Mouse (Mus musculus): ENCODE data around the gene Itsn2. TPM values are rescaled to one million over a fixed set of nuclear protein-coding genes. Genes with fewer than 3 reads are reported as not detected.

The Itsn2 gene
- polyA plus RNA-seq, 1 experiment from 2014 or later = 32.6 TPM

- Histone ChIP-seq H3K27me3 (ENCODE audit: insufficient read depth, poor library complexity, severe bottlenecking) (no peaks in the 10 kb centered on the region), H3K36me3 (no peaks in the 10 kb centered on the region), H3K4me1 (no peaks in the 10 kb centered on the region), H3K27ac (no peak overlapping the region), H3K9me3 (no peaks in the 10 kb centered on the region), H3K4me3 (no peak overlapping the region)
- 37% methylated on average over 5 of the region's 5 CpGs for WGBS
- no peak for DNase-seq (ENCODE audit: low spot score)
These were observed 20.6 kb upstream of the Itsn2 start for GRCm38 (mm10) chr12:4571864-4572263.

GRCm38 (mm10) chr12:4574065-4574464 lies 18.4 kb upstream of the Itsn2 start:
- Histone ChIP-seq H3K27ac (no peak overlapping the region), H3K4me3 (no peak overlapping the region), H3K36me3 (no peaks in the 10 kb centered on the region), H3K9me3 (no peaks in the 10 kb centered on the region), H3K4me1 (no peaks in the 10 kb centered on the region), H3K27me3 (ENCODE audit: insufficient read depth, poor library complexity, severe bottlenecking) (no peaks in the 10 kb centered on the region)
- 79% methylated on average over 4 of the region's 4 CpGs for WGBS
- no peak for DNase-seq (ENCODE audit: low spot score)

GRCm38 (mm10) chr12:4582326-4582725 lies 10.1 kb upstream of the Itsn2 start:
- DNase-seq (ENCODE audit: low spot score) = no peak
- Histone ChIP-seq H3K4me3 (no peak overlapping the region), H3K27me3 (ENCODE audit: insufficient read depth, poor library complexity, severe bottlenecking) (no peaks in the 10 kb centered on the region), H3K36me3 (no peaks in the 10 kb centered on the region), H3K4me1 (no peaks in the 10 kb centered on the region), H3K27ac (no peak overlapping the region), H3K9me3 (no peaks in the 10 kb centered on the region)

- Histone ChIP-seq H3K9me3 (no peaks in the 10 kb centered on the region), H3K4me1 (peaks cover 7% of the 10 kb centered on the region; the same call in 1 of the 2 replicates), H3K27ac (no peak overlapping the region), H3K36me3 (no peaks in the 10 kb centered on the region), H3K27me3 (ENCODE audit: insufficient read depth, poor library complexity, severe bottlenecking) (no peaks in the 10 kb centered on the region), H3K4me3 (no peak overlapping the region)
- 76% methylated on average over 2 of the region's 2 CpGs for WGBS
- DNase-seq (ENCODE audit: low spot score) = no peak
These were observed 4.6 kb upstream of the Itsn2 start for GRCm38 (mm10) chr12:4587846-4588245.

GRCm38 (mm10) chr12:4588603-4589002 lies 3.8 kb upstream of the Itsn2 start:
- Histone ChIP-seq H3K36me3 (no peaks in the 10 kb centered on the region), H3K27me3 (ENCODE audit: insufficient read depth, poor library complexity, severe bottlenecking) (no peaks in the 10 kb centered on the region), H3K4me1 (peaks cover 8% of the 10 kb centered on the region), H3K27ac (no peak overlapping the region), H3K9me3 (no peaks in the 10 kb centered on the region), H3K4me3 (no peak overlapping the region)
- WGBS = 80% methylated on average over 3 of the region's 3 CpGs
- DNase-seq (ENCODE audit: low spot score) = no peak

- DNase-seq (ENCODE audit: low spot score) = no peak
- Histone ChIP-seq H3K4me3 (peak overlapping the region; percentile 91), H3K27ac (peak overlapping the region; percentile 98), H3K27me3 (ENCODE audit: insufficient read depth, poor library complexity, severe bottlenecking) (no peaks in the 10 kb centered on the region), H3K36me3 (no peaks in the 10 kb centered on the region), H3K9me3 (no peaks in the 10 kb centered on the region), H3K4me1 (peaks cover 14% of the 10 kb centered on the region)
- WGBS = 70% methylated on average over 6 of the region's 6 CpGs
These were observed 413 bp upstream of the Itsn2 start for GRCm38 (mm10) chr12:4592025-4592424.

- H3K27ac ChIP-seq = peak overlapping the region; percentile 98
- H3K9me3 ChIP-seq = no peaks in the 10 kb centered on the region
- WGBS = under 1% methylated on average over 77 of the region's 80 CpGs
- peak overlapping the region; percentile 91 for H3K4me3 ChIP-seq
- no peaks in the 10 kb centered on the region for H3K27me3 ChIP-seq (ENCODE audit: insufficient read depth, poor library complexity, severe bottlenecking)
- H3K4me1 ChIP-seq = peaks cover 14% of the 10 kb centered on the region
- DNase-seq (ENCODE audit: low spot score) = no peak
- H3K36me3 ChIP-seq = no peaks in the 10 kb centered on the region
These were observed 910 bp downstream of the Itsn2 start for GRCm38 (mm10) chr12:4593166-4593929.

GRCm38 (mm10) chr12:4593930-4594391 lies 1.5 kb downstream of the Itsn2 start:
- Histone ChIP-seq H3K36me3 (no peaks in the 10 kb centered on the region), H3K4me3 (peak overlapping the region; percentile 91), H3K27ac (peak overlapping the region; percentile 98; the same call in 1 of the 2 replicates), H3K27me3 (ENCODE audit: insufficient read depth, poor library complexity, severe bottlenecking) (no peaks in the 10 kb centered on the region), H3K9me3 (no peaks in the 10 kb centered on the region), H3K4me1 (peaks cover 19% of the 10 kb centered on the region)
- 62% methylated on average over 9 of the region's 9 CpGs for WGBS
- no peak for DNase-seq (ENCODE audit: low spot score)

- no peaks in the 10 kb centered on the region for H3K36me3 ChIP-seq
- no peak for DNase-seq (ENCODE audit: low spot score)
- WGBS = 73% methylated on average over 6 of the region's 6 CpGs
- H3K27me3 ChIP-seq (ENCODE audit: insufficient read depth, poor library complexity, severe bottlenecking) = no peaks in the 10 kb centered on the region
- H3K27ac ChIP-seq = no peak overlapping the region
- H3K4me3 ChIP-seq = no peak overlapping the region
- H3K4me1 ChIP-seq = peaks cover 24% of the 10 kb centered on the region
- H3K9me3 ChIP-seq = no peaks in the 10 kb centered on the region
These were observed 2.6 kb downstream of the Itsn2 start for GRCm38 (mm10) chr12:4595055-4595454.

GRCm38 (mm10) chr12:4598666-4599428 lies 6.4 kb downstream of the Itsn2 start:
- 60% methylated on average over 8 of the region's 8 CpGs for WGBS
- no peaks in the 10 kb centered on the region for H3K9me3 ChIP-seq
- no peak for DNase-seq (ENCODE audit: low spot score)

GRCm38 (mm10) chr12:4599713-4600112 lies 7.3 kb downstream of the Itsn2 start:
- WGBS = 77% methylated on average over 4 of the region's 4 CpGs
- H3K36me3 ChIP-seq = no peaks in the 10 kb centered on the region
- H3K27me3 ChIP-seq (ENCODE audit: insufficient read depth, poor library complexity, severe bottlenecking) = no peaks in the 10 kb centered on the region
- H3K9me3 ChIP-seq = no peaks in the 10 kb centered on the region
- no peak for DNase-seq (ENCODE audit: low spot score)
- no peak overlapping the region for H3K4me3 ChIP-seq
- peaks cover 13% of the 10 kb centered on the region for H3K4me1 ChIP-seq
- no peak overlapping the region for H3K27ac ChIP-seq

More at GRCm38 (mm10) chr12:4598666-4599428, 6.4 kb downstream of the Itsn2 start:
- H3K4me1 ChIP-seq = peaks cover 16% of the 10 kb centered on the region
- H3K36me3 ChIP-seq = no peaks in the 10 kb centered on the region
- no peak overlapping the region for H3K4me3 ChIP-seq
- no peaks in the 10 kb centered on the region for H3K27me3 ChIP-seq (ENCODE audit: insufficient read depth, poor library complexity, severe bottlenecking)
- no peak overlapping the region for H3K27ac ChIP-seq

- WGBS = 44% methylated on average over 3 of the region's 3 CpGs
These were observed 14.2 kb downstream of the Itsn2 start for GRCm38 (mm10) chr12:4606625-4607024.

GRCm38 (mm10) chr12:4614722-4615121 lies 22.3 kb downstream of the Itsn2 start:
- DNase-seq (ENCODE audit: low spot score) = no peak
- H3K4me1 ChIP-seq = no peaks in the 10 kb centered on the region
- no peak overlapping the region for H3K27ac ChIP-seq
- H3K36me3 ChIP-seq = 0 out of 2 replicates have a peak, but pooled peaks cover 2% of the 10 kb centered on the region
- H3K27me3 ChIP-seq (ENCODE audit: insufficient read depth, poor library complexity, severe bottlenecking) = no peaks in the 10 kb centered on the region
- WGBS = 70% methylated on average over 2 of the region's 2 CpGs
- H3K4me3 ChIP-seq = no peak overlapping the region
- H3K9me3 ChIP-seq = no peaks in the 10 kb centered on the region

More at GRCm38 (mm10) chr12:4606625-4607024, 14.2 kb downstream of the Itsn2 start:
- no peaks in the 10 kb centered on the region for H3K27me3 ChIP-seq (ENCODE audit: insufficient read depth, poor library complexity, severe bottlenecking)
- H3K9me3 ChIP-seq = no peaks in the 10 kb centered on the region
- peaks cover 12% of the 10 kb centered on the region; the same call in 1 of the 2 replicates for H3K4me1 ChIP-seq
- no peak for DNase-seq (ENCODE audit: low spot score)
- 0 out of 2 replicates have a peak overlapping the region, but pooled peaks have one; percentile 6 for H3K27ac ChIP-seq
- H3K4me3 ChIP-seq = no peak overlapping the region
- H3K36me3 ChIP-seq = no peaks in the 10 kb centered on the region

All from heart, embryonic 10.5 days (tissue).